Mouse (Mus musculus): ENCODE measurements at regions not wholly inside any gene's neighbourhood (a gene's known extent, or its start where the extent isn't known, plus 50 kb on each side); places are given as distances from the start of the nearest gene placed in this dataset.

DNA sequence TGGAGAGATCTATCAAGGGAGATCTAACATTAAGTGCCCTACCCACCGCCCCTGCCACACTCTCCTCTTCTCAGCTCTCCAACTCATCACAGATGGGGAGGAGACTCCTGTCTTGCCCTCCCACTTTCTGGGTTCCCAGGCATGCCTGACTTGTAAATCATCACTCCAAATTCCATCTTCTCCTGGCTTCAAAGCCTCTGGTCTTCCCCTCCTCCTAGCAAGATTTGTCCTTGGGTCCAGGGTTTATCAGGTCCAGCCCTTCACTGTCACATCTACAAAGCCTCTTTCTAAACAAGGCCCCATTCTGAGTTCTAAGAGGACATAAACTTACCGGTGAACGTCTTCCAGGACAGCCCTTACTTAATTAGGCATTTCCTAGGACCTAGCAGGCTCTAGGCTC lies 73.3 kb upstream of the Col5a1 start:
- Histone ChIP-seq H3K27ac (peak overlapping the region; percentile 78), H3K36me3 (no peaks in the 10 kb centered on the region), H3K9me3 (no peaks in the 10 kb centered on the region), H3K4me1 (peaks cover 14% of the 10 kb centered on the region; the same call in 1 of the 2 replicates), H3K27me3 (replicated peaks) (no peaks in the 10 kb centered on the region), H3K9ac (no peak overlapping the region), H3K4me3 (replicated peaks) (no peak overlapping the region), H3K4me2 (no peak overlapping the region)
- 26% methylated on average over 3 of the region's 3 CpGs for WGBS
- peak; percentile 6; the same call in 1 of the 2 replicates for ATAC-seq (ENCODE audit: insufficient read depth, low FRiP score, low read depth)

DNA sequence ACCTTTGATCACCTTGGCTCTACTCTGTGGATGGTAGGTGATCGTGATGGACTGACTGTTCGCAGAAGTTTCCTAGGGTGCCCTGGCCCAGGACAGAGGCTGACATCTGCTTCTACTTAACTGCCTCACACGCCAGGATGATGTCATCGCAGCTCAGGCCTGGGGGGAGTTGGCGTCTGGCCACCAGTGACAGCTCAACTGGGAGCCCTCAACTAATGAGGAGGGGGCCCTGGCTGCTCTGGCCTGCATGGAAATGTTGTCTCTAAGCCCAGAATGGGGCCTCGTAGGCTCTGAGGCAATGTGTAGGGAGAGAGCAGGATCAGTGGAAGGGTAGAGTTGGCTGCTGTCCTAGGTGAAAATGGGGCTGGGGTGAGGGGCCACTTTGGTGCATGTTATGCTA lies 72.9 kb upstream of the Col5a1 start:
- ATAC-seq (ENCODE audit: insufficient read depth, low FRiP score, low read depth) = peak; percentile 82
- H3K4me2 ChIP-seq = no peak overlapping the region
- H3K36me3 ChIP-seq = no peaks in the 10 kb centered on the region
- no peaks in the 10 kb centered on the region for H3K27me3 ChIP-seq (replicated peaks)
- no peak overlapping the region for H3K9ac ChIP-seq
- 35% methylated on average over 6 of the region's 6 CpGs for WGBS
- H3K9me3 ChIP-seq = no peaks in the 10 kb centered on the region
- peak overlapping the region; percentile 78 for H3K27ac ChIP-seq
- H3K4me1 ChIP-seq = peaks cover 18% of the 10 kb centered on the region
- no peak overlapping the region for H3K4me3 ChIP-seq (replicated peaks)

DNA sequence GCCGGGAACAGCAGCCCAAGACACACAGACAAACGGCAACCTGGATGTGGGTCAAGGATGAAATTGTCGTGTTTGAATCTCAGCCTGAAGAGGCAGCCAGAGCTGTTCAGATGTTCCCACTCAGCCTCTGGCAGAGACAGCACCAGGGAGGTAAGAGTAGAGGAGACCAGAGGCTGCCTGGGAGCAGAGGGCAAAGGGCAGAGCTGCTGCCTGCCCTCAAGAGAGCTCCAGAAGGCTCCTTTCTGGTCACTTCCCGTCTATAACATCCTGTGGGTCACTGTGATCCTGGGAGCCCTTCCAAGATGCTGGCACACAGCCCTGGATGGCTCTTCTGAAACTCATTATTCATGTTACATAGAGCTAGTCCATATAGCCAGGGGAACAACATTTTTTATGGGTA lies 67.6 kb upstream of the Col5a1 start:
- Histone ChIP-seq H3K9me3 (no peaks in the 10 kb centered on the region), H3K4me1 (peaks cover 20% of the 10 kb centered on the region), H3K36me3 (no peaks in the 10 kb centered on the region), H3K27ac (peak overlapping the region; percentile 72), H3K4me2 (no peak overlapping the region), H3K4me3 (replicated peaks) (no peak overlapping the region), H3K9ac (no peak overlapping the region), H3K27me3 (replicated peaks) (no peaks in the 10 kb centered on the region)
- ATAC-seq (ENCODE audit: insufficient read depth, low FRiP score, low read depth) = peak; percentile 50
- 21% methylated on average over 4 of the region's 4 CpGs for WGBS

DNA sequence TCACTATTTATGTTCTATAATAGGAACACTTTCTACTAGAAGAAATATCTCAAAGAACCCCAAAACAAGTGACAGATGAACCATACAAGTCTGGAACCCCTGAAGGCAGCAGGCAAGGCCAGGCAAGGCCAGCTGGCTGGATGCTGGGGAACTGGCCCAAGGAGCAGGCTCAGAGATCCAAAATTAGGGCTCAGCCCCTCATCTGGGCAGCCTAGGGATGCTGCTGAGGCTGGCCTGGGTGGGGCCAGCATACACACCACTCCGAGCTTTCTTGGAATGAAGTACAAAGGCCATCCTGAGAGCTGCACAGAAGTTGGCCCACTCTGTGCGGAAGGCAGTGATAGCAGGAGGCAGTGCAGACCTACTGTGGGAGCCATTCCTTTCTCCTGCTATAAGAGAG lies 59.4 kb upstream of the Col5a1 start:
- Histone ChIP-seq H3K27ac (no peak overlapping the region), H3K9me3 (no peaks in the 10 kb centered on the region), H3K4me3 (replicated peaks) (no peak overlapping the region), H3K27me3 (replicated peaks) (no peaks in the 10 kb centered on the region), H3K4me1 (no peaks in the 10 kb centered on the region), H3K36me3 (no peaks in the 10 kb centered on the region), H3K9ac (no peak overlapping the region), H3K4me2 (no peak overlapping the region)
- no peak for ATAC-seq (ENCODE audit: insufficient read depth, low FRiP score, low read depth)
- 67% methylated on average over 2 of the region's 2 CpGs for WGBS

DNA sequence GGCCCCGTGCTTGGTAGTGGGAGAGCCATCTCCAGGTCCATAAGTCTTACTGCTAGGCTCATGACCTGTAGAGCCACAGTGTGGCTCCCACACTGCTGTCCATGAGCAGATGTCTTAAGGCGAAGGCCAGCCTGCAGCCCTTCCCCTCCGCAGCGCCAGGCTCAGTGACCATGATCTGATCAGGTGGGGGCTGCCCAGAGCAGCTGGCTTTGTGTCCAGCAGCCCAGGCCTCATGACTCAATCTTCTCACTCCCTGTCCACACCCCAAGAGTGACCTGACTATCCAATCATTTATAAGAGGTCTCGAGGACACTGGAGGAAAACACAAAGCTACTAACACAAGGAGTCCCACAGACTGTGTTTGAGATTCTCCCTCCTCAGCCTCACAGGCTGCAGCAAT lies 58.6 kb upstream of the Col5a1 start:
- 81% methylated on average over 5 of the region's 5 CpGs for WGBS
- Histone ChIP-seq H3K27ac (no peak overlapping the region), H3K9me3 (no peaks in the 10 kb centered on the region), H3K4me1 (no peaks in the 10 kb centered on the region), H3K27me3 (replicated peaks) (no peaks in the 10 kb centered on the region), H3K9ac (no peak overlapping the region), H3K4me3 (replicated peaks) (no peak overlapping the region), H3K36me3 (no peaks in the 10 kb centered on the region), H3K4me2 (no peak overlapping the region)
- ATAC-seq (ENCODE audit: insufficient read depth, low FRiP score, low read depth) = no peak

DNA sequence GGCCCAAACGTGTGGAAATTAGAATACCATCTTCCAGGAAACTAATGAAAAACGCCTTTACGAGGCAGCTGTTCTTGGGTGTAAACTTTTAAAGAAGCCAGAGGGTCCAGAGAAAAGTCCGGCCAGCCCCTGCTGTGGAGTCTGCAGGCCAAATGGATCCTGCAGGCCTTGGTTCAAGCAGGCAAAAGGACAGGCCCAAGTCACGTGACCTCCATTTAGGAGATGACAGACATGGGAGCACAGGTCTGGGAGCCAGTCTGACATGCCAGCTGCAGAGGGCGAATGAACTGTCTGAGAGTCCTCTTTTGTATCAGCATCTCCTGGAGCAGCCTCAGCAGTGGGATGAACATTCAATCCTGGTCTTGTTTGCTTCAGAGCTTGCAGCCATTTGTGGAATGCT lies 58.0 kb upstream of the Col5a1 start:
- Histone ChIP-seq H3K9ac (no peak overlapping the region), H3K9me3 (no peaks in the 10 kb centered on the region), H3K4me2 (no peak overlapping the region), H3K36me3 (no peaks in the 10 kb centered on the region), H3K4me1 (no peaks in the 10 kb centered on the region), H3K27me3 (replicated peaks) (no peaks in the 10 kb centered on the region), H3K27ac (no peak overlapping the region), H3K4me3 (replicated peaks) (no peak overlapping the region)
- 67% methylated on average over 6 of the region's 6 CpGs for WGBS
- no peak for ATAC-seq (ENCODE audit: insufficient read depth, low FRiP score, low read depth)

DNA sequence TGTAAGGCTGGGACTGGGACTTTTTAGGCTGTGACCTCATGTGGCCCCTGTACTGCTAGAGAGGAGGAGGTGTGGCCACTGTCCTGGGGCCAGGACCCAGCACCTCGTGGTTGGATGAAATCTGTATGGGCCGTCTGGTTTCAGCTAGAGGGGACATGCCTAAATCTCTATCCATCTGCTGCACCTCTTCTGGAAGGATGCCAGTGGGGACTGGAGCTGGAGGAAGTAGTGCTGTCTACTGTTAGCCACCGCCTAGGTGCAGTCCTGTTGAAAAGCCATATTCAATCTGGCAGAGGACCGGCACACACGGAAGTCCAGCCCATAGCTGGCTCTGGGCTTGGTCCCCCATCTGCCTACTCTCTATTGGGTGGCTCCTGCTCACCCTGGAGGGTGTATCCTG lies 56.7 kb upstream of the Col5a1 start:
- no peaks in the 10 kb centered on the region for H3K9me3 ChIP-seq
- ATAC-seq (ENCODE audit: insufficient read depth, low FRiP score, low read depth) = no peak
- WGBS = 57% methylated on average over 5 of the region's 5 CpGs
- no peak overlapping the region for H3K27ac ChIP-seq
- H3K4me3 ChIP-seq (replicated peaks) = no peak overlapping the region
- H3K36me3 ChIP-seq = no peaks in the 10 kb centered on the region
- no peak overlapping the region for H3K4me2 ChIP-seq
- H3K4me1 ChIP-seq = peaks cover 4% of the 10 kb centered on the region
- no peak overlapping the region for H3K9ac ChIP-seq
- no peaks in the 10 kb centered on the region for H3K27me3 ChIP-seq (replicated peaks)

DNA sequence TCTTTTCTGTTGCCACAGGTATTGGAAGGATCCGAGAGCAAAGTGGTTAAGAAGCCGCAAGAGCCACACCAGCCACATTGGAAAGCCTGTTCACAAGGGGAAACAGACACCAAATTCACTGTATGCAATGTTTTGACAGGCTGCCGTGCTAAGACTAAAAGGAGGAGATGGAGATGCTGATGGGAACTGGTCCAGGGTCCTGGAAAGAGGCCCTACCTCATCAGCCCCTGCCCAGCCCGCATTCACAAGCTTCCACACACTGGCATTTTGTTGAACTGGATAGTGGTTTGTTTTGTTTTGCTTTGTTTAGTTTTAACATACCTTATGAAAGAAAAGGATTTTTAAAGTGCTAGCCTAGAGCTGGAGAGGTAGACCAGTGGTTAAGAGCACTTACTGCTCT lies 51.3 kb upstream of the Col5a1 start:
- peak overlapping the region; percentile 98 for H3K27ac ChIP-seq

DNA sequence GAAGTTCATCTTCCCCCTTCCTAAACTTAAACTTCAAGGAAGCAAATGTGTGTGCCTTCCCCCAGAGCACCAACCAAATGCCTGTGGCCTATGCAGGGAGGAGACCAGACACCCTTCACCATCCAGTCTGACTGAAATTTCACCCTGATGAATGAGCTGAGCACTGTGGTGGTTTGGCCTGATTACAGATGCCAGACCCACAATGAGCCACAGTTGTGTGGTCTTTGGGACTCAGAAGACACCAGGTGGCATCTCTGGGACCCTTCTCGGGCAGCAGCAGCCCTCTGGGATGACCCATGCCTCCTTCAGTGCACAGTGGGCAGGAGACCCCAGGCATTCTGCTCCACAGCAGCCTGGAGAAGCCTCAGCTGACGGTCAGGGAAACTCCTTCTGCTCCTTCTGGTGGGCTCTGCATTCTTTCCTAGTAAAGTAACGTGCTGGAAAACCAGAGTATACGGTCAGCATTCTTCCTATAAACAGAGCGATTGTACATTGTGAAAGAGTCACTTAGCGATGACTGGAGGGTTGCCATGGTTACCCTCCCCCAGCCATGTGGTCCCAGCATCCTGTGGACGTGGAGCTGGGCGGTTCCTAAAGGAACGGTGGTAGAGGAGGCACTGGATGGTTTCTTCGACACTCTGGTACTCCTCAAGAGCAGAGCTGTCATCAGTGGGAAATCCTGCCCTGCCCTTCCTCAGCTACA lies 50.3 kb upstream of the Col5a1 start:
- no peak overlapping the region for H3K9ac ChIP-seq
- WGBS = 17% methylated on average over 10 of the region's 10 CpGs
- peak; percentile 86 for ATAC-seq (ENCODE audit: insufficient read depth, low FRiP score, low read depth)
- H3K9me3 ChIP-seq = no peaks in the 10 kb centered on the region
- peak overlapping the region; percentile 98 for H3K27ac ChIP-seq
- H3K27me3 ChIP-seq (replicated peaks) = no peaks in the 10 kb centered on the region
- H3K4me1 ChIP-seq = peaks cover 22% of the 10 kb centered on the region
- H3K4me2 ChIP-seq = no peak overlapping the region
- H3K4me3 ChIP-seq (replicated peaks) = no peak overlapping the region
- no peaks in the 10 kb centered on the region for H3K36me3 ChIP-seq

More for the DNA sequence above, 51.3 kb upstream of the Col5a1 start:
- no peak overlapping the region for H3K4me2 ChIP-seq
- no peak overlapping the region for H3K9ac ChIP-seq
- 58% methylated on average over 4 of the region's 4 CpGs for WGBS
- ATAC-seq (ENCODE audit: insufficient read depth, low FRiP score, low read depth) = no peak
- H3K27me3 ChIP-seq (replicated peaks) = no peaks in the 10 kb centered on the region
- no peak overlapping the region for H3K4me3 ChIP-seq (replicated peaks)
- peaks cover 22% of the 10 kb centered on the region for H3K4me1 ChIP-seq
- H3K9me3 ChIP-seq = no peaks in the 10 kb centered on the region
- H3K36me3 ChIP-seq = no peaks in the 10 kb centered on the region

All from stomach, embryonic 15.5 days (tissue).